Mouse (Mus musculus): ENCODE measurements at regions not wholly inside any gene's neighbourhood (a gene's known extent, or its start where the extent isn't known, plus 50 kb on each side); places are given as distances from the start of the nearest gene placed in this dataset.
A peak's percentile ranks its signal among the peaks of the same experiment; 100 is the strongest.

DNA sequence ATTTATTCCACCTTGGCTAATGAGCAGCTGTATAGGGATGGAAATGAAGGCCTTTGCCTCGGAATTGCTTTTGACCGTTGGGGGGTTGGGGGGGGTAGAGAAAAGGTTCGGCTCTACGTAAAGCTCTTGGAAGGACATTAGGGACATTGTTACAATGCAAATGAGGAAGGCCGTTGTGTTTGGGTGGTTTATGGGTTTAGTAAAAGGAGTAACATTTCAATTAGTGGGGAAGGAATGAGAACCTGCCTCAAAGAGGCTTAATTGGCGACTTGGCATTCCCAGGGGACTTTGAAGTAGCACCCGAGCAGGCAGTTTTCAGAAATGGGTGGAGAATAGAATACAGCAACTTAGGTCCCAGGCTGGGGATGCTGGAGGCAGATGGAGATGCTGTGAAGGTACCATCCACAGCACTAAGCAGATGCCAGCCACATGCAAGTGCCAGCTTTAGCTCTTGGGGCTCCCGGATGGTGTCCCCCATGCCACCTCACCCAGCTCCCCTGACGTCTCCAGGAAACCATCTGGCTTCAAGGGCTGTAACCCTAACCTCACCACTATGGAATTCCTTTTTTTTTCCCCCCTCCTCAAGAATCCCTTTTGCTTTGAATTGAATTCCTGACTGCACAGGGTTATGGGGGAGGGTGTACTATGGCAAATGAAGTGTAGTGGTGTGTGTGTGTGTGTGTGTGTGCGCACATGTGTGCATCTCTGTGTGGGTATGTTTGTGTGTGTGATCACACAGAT lies 180.8 kb upstream of the Hes1 start:
- Histone ChIP-seq H3K4me1 (peaks cover 35% of the 10 kb centered on the region), H3K36me3 (no peaks in the 10 kb centered on the region), H3K27me3 (peaks cover 58% of the 10 kb centered on the region), H3K4me3 (no peak overlapping the region), H3K27ac (replicated peaks) (peak overlapping the region; percentile 25; the same call in 1 of the 2 replicates), H3K9me3 (no peaks in the 10 kb centered on the region), H3K9ac (replicated peaks) (no peak overlapping the region), H3K4me2 (replicated peaks) (no peak overlapping the region; the same call in 1 of the 2 replicates)
- peak; percentile 65 for ATAC-seq (ENCODE audit: low FRiP score, low read depth)
- 9% methylated on average over 10 of the region's 10 CpGs for WGBS

DNA sequence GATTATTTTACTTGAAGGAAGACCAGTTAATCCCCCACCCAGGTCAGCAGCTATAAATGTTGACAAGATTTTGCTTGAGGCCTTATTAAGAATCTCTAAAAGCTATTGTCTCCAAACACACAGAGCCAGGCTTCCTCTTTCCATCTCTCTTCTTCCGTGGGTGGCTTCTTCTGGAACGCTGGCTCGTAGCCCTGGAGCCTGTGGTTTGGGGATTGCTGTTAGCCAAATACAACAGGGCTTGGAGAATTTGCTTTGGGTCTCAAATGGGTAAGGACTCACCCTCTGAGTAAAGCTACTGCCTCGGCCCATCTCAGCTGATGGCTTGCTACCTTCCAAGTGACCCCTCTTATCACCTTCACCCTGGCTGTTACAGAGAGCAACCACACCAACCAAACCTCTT lies 179.3 kb upstream of the Hes1 start:
- peaks cover 39% of the 10 kb centered on the region for H3K4me1 ChIP-seq
- H3K36me3 ChIP-seq: no peaks in the 10 kb centered on the region
- H3K27ac ChIP-seq (replicated peaks): no peak overlapping the region
- H3K4me2 ChIP-seq (replicated peaks): no peak overlapping the region
- no peak overlapping the region for H3K4me3 ChIP-seq
- H3K9me3 ChIP-seq: no peaks in the 10 kb centered on the region
- 87% methylated on average over 4 of the region's 4 CpGs for WGBS
- no peak for ATAC-seq (ENCODE audit: low FRiP score, low read depth)
- H3K27me3 ChIP-seq: peaks cover 43% of the 10 kb centered on the region
- no peak overlapping the region for H3K9ac ChIP-seq (replicated peaks)

DNA sequence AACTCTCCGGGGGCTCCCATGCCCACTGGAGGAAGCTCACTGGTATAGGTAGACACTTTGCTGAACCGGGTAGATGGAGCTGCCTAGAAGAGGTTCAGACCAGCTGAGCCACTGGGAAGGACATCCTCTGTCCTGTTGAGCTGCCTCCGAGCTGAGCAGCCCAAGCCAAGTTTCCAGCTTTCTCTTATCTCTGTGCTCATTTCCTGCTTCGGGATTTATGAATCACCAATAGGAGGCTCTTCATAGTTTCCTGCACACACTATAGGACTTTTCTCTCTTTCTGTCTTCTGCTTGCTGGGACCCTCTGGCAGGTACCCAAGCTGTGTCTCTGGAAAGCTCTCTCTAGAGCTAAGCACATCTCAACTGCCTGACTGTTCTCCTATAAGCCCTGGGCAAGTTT lies 177.4 kb upstream of the Hes1 start:
- Histone ChIP-seq H3K27me3 (peaks cover 37% of the 10 kb centered on the region), H3K9me3 (no peaks in the 10 kb centered on the region), H3K27ac (replicated peaks) (no peak overlapping the region), H3K4me2 (replicated peaks) (no peak overlapping the region), H3K9ac (replicated peaks) (no peak overlapping the region), H3K4me3 (no peak overlapping the region), H3K36me3 (no peaks in the 10 kb centered on the region), H3K4me1 (peaks cover 30% of the 10 kb centered on the region)
- 87% methylated on average over 4 of the region's 4 CpGs for WGBS
- no peak for ATAC-seq (ENCODE audit: low FRiP score, low read depth)

DNA sequence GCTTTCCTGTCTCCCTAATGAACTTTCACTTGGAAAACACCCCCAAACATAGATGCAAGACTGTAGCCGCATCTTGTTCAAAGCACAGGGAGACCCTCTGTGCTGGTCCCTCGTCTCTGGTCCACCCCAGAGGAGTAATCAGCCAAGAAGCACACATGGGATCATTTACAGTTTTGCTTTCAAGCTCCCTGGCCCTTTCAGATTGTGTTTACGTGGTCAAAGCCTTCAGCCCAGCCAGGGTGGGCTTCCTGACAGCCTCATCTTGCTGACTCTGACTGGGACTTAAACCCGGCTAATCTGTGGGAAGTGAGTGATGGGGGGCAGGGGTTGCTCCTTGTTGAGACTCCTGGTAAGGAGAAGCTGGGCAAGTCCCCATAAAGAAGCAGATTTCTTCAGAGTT lies 174.8 kb upstream of the Hes1 start:
- no peaks in the 10 kb centered on the region for H3K36me3 ChIP-seq
- no peak overlapping the region for H3K4me2 ChIP-seq (replicated peaks)
- peaks cover 22% of the 10 kb centered on the region for H3K4me1 ChIP-seq
- 35% methylated on average over 4 of the region's 4 CpGs for WGBS
- H3K4me3 ChIP-seq: no peak overlapping the region
- no peak overlapping the region for H3K9ac ChIP-seq (replicated peaks)
- H3K27me3 ChIP-seq: peaks cover 44% of the 10 kb centered on the region
- no peak for ATAC-seq (ENCODE audit: low FRiP score, low read depth)
- H3K27ac ChIP-seq (replicated peaks): no peak overlapping the region
- H3K9me3 ChIP-seq: no peaks in the 10 kb centered on the region

DNA sequence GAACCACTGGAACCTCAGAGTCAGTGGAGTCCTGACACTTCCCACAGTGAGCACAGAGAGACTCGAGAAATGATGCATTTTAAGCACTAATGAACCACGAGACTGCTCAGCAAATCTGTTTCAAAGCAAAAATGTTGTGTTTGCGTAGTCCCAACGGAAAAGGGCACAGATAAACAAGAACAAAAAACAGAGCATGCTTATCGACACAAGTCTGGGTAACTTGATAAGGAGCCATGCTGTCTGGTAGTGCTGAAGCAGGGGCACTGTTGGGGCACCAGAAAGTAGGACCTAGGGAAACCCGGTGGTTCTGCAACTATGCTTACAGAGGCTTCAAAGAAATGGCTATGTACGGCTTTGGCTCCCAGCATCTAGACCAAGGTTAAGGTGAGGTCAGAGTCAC lies 172.7 kb upstream of the Hes1 start:
- peaks cover 31% of the 10 kb centered on the region for H3K27me3 ChIP-seq
- WGBS: 69% methylated on average over 7 of the region's 7 CpGs
- no peak for ATAC-seq (ENCODE audit: low FRiP score, low read depth)

DNA sequence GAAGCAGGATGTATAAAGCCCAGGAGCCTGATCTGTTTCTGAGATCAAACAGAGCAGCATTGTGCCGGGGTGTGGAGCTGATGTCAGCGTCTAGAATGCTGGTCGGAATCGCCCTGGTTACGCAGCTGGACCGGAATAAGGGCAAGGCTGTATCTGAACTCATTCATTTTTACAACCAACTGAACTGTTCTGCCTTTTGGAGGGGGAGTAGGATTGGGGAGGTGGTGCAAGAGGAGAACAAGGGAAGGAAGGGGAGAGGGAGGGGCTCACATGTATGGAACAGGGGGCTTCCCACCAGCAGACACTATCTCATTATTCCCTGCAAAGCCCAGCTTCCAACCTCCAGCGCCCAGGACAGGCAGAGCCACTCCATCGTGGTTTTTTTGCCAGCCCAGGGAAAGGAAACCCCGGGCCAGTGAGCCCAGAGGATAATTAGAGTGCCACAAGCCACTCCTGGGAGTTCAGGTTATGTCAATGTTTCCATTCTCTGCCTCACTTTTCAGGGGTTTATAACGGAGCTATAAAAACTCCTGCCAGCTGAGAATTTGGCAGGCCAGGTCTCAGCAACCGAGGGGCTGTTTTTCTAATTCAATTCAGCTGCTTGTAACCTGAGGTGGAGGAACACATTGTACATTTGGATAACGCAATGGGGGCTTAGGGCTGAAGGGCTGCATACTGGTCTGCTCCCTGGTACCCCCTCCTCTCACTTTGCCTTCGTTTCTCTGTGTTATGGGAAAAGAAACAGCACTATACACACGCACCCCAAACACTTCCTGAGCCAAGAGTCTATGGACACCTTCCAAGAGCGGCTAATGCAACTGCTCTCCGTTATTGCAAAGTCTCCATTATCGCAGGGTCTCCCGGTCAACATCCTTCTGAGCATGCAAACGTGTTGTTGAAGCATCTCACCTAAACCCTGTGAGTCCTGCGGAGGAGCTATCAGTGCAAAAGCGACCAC lies 170.0 kb upstream of the Hes1 start:
- H3K9ac ChIP-seq (replicated peaks): no peak overlapping the region
- ATAC-seq (ENCODE audit: low FRiP score, low read depth): peak; percentile 70
- H3K27ac ChIP-seq (replicated peaks): no peak overlapping the region
- no peaks in the 10 kb centered on the region for H3K9me3 ChIP-seq
- WGBS: 27% methylated on average over 21 of the region's 21 CpGs
- H3K27me3 ChIP-seq: peaks cover 28% of the 10 kb centered on the region
- no peak overlapping the region for H3K4me3 ChIP-seq
- peak overlapping the region; percentile 18 for H3K4me2 ChIP-seq (replicated peaks)
- H3K36me3 ChIP-seq: no peaks in the 10 kb centered on the region
- H3K4me1 ChIP-seq: peaks cover 27% of the 10 kb centered on the region

More for the DNA sequence above, 172.7 kb upstream of the Hes1 start:
- Histone ChIP-seq H3K4me3 (no peak overlapping the region), H3K27ac (replicated peaks) (no peak overlapping the region), H3K36me3 (no peaks in the 10 kb centered on the region), H3K9me3 (no peaks in the 10 kb centered on the region), H3K4me2 (replicated peaks) (no peak overlapping the region), H3K4me1 (peaks cover 27% of the 10 kb centered on the region), H3K9ac (replicated peaks) (no peak overlapping the region)

DNA sequence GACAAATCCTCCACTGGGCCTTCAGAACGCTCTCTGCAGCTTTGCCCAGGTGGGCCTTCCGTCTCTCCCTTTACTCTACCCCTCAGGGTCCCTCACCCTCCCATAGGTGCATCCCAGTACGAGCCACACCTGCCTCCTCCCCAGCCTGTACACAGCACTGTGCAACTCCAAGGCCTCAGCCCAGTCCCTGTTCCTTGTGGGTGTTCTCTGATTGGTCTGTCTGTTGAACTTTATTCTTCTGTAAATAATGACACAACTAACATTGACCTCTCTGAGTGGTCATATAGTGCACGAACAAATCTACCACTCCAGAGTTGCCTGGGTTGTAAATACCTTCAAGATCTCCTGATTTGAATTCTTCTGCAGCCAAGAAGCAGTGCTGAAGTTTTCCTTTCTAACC lies 167.8 kb upstream of the Hes1 start:
- Histone ChIP-seq H3K9me3 (no peaks in the 10 kb centered on the region), H3K4me3 (no peak overlapping the region), H3K4me2 (replicated peaks) (no peak overlapping the region), H3K4me1 (peaks cover 22% of the 10 kb centered on the region), H3K36me3 (no peaks in the 10 kb centered on the region), H3K27ac (replicated peaks) (no peak overlapping the region), H3K9ac (replicated peaks) (no peak overlapping the region), H3K27me3 (peaks cover 27% of the 10 kb centered on the region; the same call in 1 of the 2 replicates)
- ATAC-seq (ENCODE audit: low FRiP score, low read depth): no peak
- WGBS: 85% methylated on average over 4 of the region's 4 CpGs

DNA sequence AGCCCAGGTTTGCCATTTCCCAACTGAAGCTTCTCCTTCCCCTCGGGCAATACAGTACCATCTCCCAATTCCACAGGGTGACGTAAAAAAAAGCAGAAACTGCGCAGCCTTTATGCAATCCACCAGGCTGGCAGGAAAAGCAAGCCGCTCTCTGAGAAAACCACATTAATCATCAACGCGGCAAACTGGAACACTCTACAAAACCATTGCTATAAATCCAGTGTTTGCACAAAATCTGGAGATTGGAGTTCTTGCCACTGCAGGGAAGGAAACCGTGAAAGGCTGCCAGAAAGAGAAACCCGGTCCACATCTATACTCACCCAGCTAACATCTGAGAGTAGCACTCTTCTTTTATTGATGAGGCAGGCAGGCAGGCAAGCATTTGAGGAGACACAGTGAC lies 160.7 kb upstream of the Hes1 start:
- Histone ChIP-seq H3K4me3 (no peak overlapping the region), H3K9me3 (no peaks in the 10 kb centered on the region), H3K27me3 (peaks cover 48% of the 10 kb centered on the region), H3K4me1 (peaks cover 3% of the 10 kb centered on the region; the same call in 1 of the 2 replicates), H3K9ac (replicated peaks) (no peak overlapping the region), H3K36me3 (no peaks in the 10 kb centered on the region), H3K27ac (replicated peaks) (no peak overlapping the region), H3K4me2 (replicated peaks) (no peak overlapping the region)
- ATAC-seq (ENCODE audit: low FRiP score, low read depth): no peak
- WGBS: 78% methylated on average over 8 of the region's 8 CpGs

DNA sequence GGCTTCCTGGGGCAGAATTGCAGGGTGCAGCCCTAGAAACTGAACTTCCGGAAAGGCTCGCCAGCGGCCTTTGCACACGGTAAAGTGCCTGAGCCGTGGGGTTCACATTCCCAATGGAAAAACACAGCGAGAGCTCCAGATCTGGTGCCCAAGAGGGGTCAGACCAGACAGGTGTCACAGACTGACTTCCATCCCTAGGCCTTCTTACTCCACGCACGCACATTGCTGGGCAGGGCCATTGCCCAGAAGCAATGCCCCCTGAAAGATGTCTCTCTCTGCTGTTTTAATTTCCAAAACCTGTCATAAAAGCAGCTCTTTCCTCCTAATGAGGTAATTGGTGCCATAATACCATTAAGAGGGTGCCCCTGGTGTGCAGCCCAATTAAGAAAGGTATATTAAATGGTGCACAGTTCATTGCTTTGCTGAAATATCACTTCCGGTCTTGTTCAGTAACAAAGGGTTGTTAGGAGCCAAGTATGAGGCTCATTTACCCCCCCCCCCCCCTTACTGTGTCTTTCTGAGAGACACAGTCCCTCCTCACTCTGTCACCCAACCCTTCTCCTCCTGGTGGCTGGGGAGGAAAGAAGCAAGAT lies 159.9 kb upstream of the Hes1 start:
- H3K4me3 ChIP-seq: no peak overlapping the region
- H3K36me3 ChIP-seq: no peaks in the 10 kb centered on the region
- no peak overlapping the region for H3K27ac ChIP-seq (replicated peaks)
- WGBS: 76% methylated on average over 9 of the region's 9 CpGs
- H3K9me3 ChIP-seq: no peaks in the 10 kb centered on the region
- no peak overlapping the region for H3K9ac ChIP-seq (replicated peaks)
- peaks cover 3% of the 10 kb centered on the region; the same call in 1 of the 2 replicates for H3K4me1 ChIP-seq
- no peak for ATAC-seq (ENCODE audit: low FRiP score, low read depth)
- peaks cover 48% of the 10 kb centered on the region for H3K27me3 ChIP-seq
- no peak overlapping the region for H3K4me2 ChIP-seq (replicated peaks)

DNA sequence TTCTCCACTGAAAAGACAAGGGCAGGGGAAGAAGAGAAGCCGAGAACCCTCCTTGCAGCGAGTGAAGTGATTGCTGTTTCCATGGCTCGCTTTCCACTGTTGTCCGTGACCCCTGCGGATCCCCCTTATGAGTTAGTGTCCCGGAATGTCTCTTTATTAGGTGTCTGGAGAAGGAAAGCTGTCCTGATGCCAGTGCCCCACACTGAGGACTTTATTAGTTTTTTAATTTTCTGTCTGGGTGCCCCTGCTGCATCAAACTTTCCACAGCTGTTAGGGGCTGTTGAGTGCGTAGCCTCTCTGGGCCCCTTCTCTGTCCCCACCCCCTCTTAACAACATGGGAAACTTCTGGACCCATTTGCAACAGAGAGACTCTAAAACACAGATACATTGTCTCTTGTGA lies 156.9 kb upstream of the Hes1 start:
- WGBS: 54% methylated on average over 7 of the region's 7 CpGs
- no peak overlapping the region for H3K27ac ChIP-seq (replicated peaks)
- peaks cover 8% of the 10 kb centered on the region for H3K4me1 ChIP-seq
- no peak overlapping the region for H3K9ac ChIP-seq (replicated peaks)
- H3K4me2 ChIP-seq (replicated peaks): no peak overlapping the region
- no peaks in the 10 kb centered on the region; the same call in 1 of the 2 replicates for H3K9me3 ChIP-seq
- no peaks in the 10 kb centered on the region for H3K36me3 ChIP-seq
- ATAC-seq (ENCODE audit: low FRiP score, low read depth): no peak
- peaks cover 41% of the 10 kb centered on the region for H3K27me3 ChIP-seq
- H3K4me3 ChIP-seq: no peak overlapping the region

DNA sequence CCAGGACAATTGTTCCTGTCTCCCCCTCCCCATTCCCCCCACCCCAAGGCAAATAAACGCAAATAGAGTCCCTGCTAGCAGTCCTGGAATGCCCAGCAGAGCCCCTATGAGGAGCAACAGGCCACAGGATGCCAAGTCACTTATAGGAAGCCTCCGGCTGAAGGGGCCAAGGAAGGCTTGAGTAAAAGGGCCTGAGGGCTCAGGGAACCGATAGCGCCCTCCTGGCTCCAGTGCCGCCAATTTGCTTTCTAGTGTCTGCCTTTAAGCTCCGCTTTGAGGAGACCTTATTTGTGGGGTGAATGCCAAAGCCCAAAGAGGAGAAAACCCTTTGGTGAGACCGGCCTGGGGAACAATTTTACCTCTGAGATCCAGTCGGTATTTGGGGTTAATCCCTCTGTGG lies 156.2 kb upstream of the Hes1 start:
- Histone ChIP-seq H3K9ac (replicated peaks) (no peak overlapping the region), H3K27me3 (peaks cover 41% of the 10 kb centered on the region), H3K27ac (replicated peaks) (no peak overlapping the region), H3K9me3 (no peaks in the 10 kb centered on the region; the same call in 1 of the 2 replicates), H3K4me2 (replicated peaks) (no peak overlapping the region), H3K4me1 (peaks cover 8% of the 10 kb centered on the region), H3K4me3 (no peak overlapping the region), H3K36me3 (no peaks in the 10 kb centered on the region)
- WGBS: 10% methylated on average over 8 of the region's 8 CpGs
- no peak for ATAC-seq (ENCODE audit: low FRiP score, low read depth)
